Mouse (Mus musculus) CH12.LX (cell line): Measurements from ENCODE around the gene Gm609. TPM values are rescaled to one million over a fixed set of nuclear protein-coding genes. Genes with fewer than 3 reads are reported as not detected.

Experiments used
- DNase-seq: peaks from one replicate; pipeline ENCODE4 v3.0.0-alpha.2; 2013; ENCODE audit errors: extremely low read depth
- H3K27ac ChIP-seq: 2 replicates; pipeline ENCODE4 v1.5.1; 2012; ENCODE audit warnings: low read depth, mild to moderate bottlenecking, control low read depth, moderate library complexity; ENCODE audit not compliant: insufficient read depth
- H3K27me3 ChIP-seq: replicated peaks from 2 replicates; pipeline ENCODE3; 2012; ENCODE audit warnings: inconsistent platforms
- H3K36me3 ChIP-seq, 2 experiments: replicated peaks in 1 of 2; 2 replicates each; pipeline versions ENCODE3 to v1.6.1; 2012; ENCODE audit warnings: inconsistent platforms in 1 of 2, low read length in 1 of 2, mild to moderate bottlenecking in 1 of 2, mixed read lengths in 1 of 2, moderate library complexity in 1 of 2; ENCODE audit not compliant: control insufficient read depth in 1 of 2, insufficient read depth in 1 of 2
- H3K4me1 ChIP-seq, 2 experiments: 2 replicates each; pipeline ENCODE4 v1.6.1; 2012; ENCODE audit warnings: inconsistent platforms in 1 of 2, moderate library complexity in 1 of 2; ENCODE audit not compliant: insufficient read depth in 2 of 2, control insufficient read depth in 1 of 2
- H3K4me2 ChIP-seq: 2 replicates; pipeline ENCODE4 v1.6.1; 2012; ENCODE audit warnings: low read depth, mild to moderate bottlenecking, control low read depth; ENCODE audit not compliant: poor library complexity, insufficient read depth, severe bottlenecking
- H3K4me3 ChIP-seq, 3 experiments: fragments of 150-350 bp in 1 of 3; sonication (generic) in 1 of 3; replicated peaks in 1 of 3; 2 replicates each; pipeline versions ENCODE3 to v1.5.1; 2011 to 2012; ENCODE audit warnings: low read depth in 2 of 3, low read length in 2 of 3, mild to moderate bottlenecking in 2 of 3, moderate library complexity in 2 of 3, control low read depth in 1 of 3, improper control_type of control experiment in 1 of 3, inconsistent platforms in 1 of 3, mixed read lengths in 1 of 3; ENCODE audit not compliant: poor library complexity in 1 of 3
- H3K79me2 ChIP-seq: replicated peaks from 2 replicates; pipeline ENCODE4 v1.6.1; 2012; ENCODE audit warnings: mild to moderate bottlenecking, moderate library complexity; ENCODE audit not compliant: control insufficient read depth, poor library complexity, insufficient read depth, severe bottlenecking; ENCODE audit errors: extremely low read depth
- H3K9ac ChIP-seq: 2 replicates; pipeline ENCODE4 v1.6.1; 2012; ENCODE audit warnings: low read depth, mild to moderate bottlenecking, control low read depth, moderate library complexity; ENCODE audit not compliant: insufficient read depth
- H3K9me3 ChIP-seq: replicated peaks from 2 replicates; pipeline ENCODE3; 2012; ENCODE audit warnings: low read length, inconsistent platforms, mixed read lengths
- CHD1 ChIP-seq: IDR thresholded peaks from 2 replicates; pipeline ENCODE4 v1.6.1; 2012; ENCODE audit warnings: low read depth, low read length, improper control_type of control experiment, inconsistent platforms
- CHD2 ChIP-seq: IDR thresholded peaks from 2 replicates; pipeline ENCODE4 v1.6.1; 2011; ENCODE audit warnings: low read length, improper control_type of control experiment
- CTCF ChIP-seq, 2 experiments: IDR thresholded peaks in 1 of 2; conservative IDR thresholded peaks in 1 of 2; 2 replicates each; pipeline ENCODE4 v1.5.1; 2011 to 2012; ENCODE audit warnings: low read depth in 2 of 2, low read length in 2 of 2, improper control_type of control experiment in 1 of 2, inconsistent platforms in 1 of 2, mild to moderate bottlenecking in 1 of 2, moderate library complexity in 1 of 2
- E2F4 ChIP-seq: IDR thresholded peaks from 2 replicates; pipeline ENCODE4 v1.6.1; 2011; ENCODE audit warnings: low read depth, low read length, improper control_type of control experiment; ENCODE audit not compliant: insufficient replicate concordance
- ELF1 ChIP-seq: IDR thresholded peaks from 2 replicates; pipeline ENCODE4 v1.6.1; 2014; ENCODE audit warnings: low read depth, mild to moderate bottlenecking, inconsistent platforms, low read length, improper control_type of control experiment
- EP300 ChIP-seq: IDR thresholded peaks from 2 replicates; pipeline ENCODE4 v1.6.1; 2011; ENCODE audit warnings: low read length, improper control_type of control experiment
- GABPA ChIP-seq: IDR thresholded peaks from 2 replicates; pipeline ENCODE4 v1.6.1; 2012; ENCODE audit warnings: low read depth, low read length, improper control_type of control experiment, inconsistent platforms; ENCODE audit not compliant: insufficient replicate concordance
- HCFC1 ChIP-seq: IDR thresholded peaks from 2 replicates; pipeline ENCODE4 v1.6.1; 2012; ENCODE audit warnings: low read depth, mild to moderate bottlenecking, inconsistent platforms, low read length, improper control_type of control experiment
- IRF4 ChIP-seq: IDR thresholded peaks from 2 replicates; pipeline ENCODE4 v1.6.1; 2014; ENCODE audit warnings: low read depth, mild to moderate bottlenecking, inconsistent platforms, low read length, improper control_type of control experiment
- JUN ChIP-seq: IDR thresholded peaks from 2 replicates; pipeline ENCODE4 v1.6.1; 2011; ENCODE audit warnings: low read depth, mild to moderate bottlenecking, low read length, improper control_type of control experiment, moderate library complexity; ENCODE audit not compliant: insufficient read depth
- JUND ChIP-seq: conservative IDR thresholded peaks from 2 replicates; pipeline ENCODE4 v1.6.1; 2011; ENCODE audit warnings: low read depth, low read length, improper control_type of control experiment
- KAT2A ChIP-seq: IDR thresholded peaks from 2 replicates; pipeline ENCODE4 v1.6.1; 2012; ENCODE audit warnings: low read length, improper control_type of control experiment, inconsistent platforms; ENCODE audit not compliant: insufficient replicate concordance
- MAFK ChIP-seq: IDR thresholded peaks from 2 replicates; pipeline ENCODE4 v1.6.1; 2011; ENCODE audit warnings: low read length, improper control_type of control experiment; ENCODE audit not compliant: insufficient replicate concordance
- MAX ChIP-seq: IDR thresholded peaks from 2 replicates; pipeline ENCODE4 v1.6.1; 2011; ENCODE audit warnings: low read length, improper control_type of control experiment
- MAZ ChIP-seq: IDR thresholded peaks from 2 replicates; pipeline ENCODE4 v1.6.1; 2012; ENCODE audit warnings: low read depth, mild to moderate bottlenecking, inconsistent platforms, low read length, improper control_type of control experiment, moderate library complexity
- MEF2A ChIP-seq: IDR thresholded peaks from 2 replicates; pipeline ENCODE4 v1.6.1; 2014; ENCODE audit warnings: low read depth, mild to moderate bottlenecking, inconsistent platforms, low read length, improper control_type of control experiment, borderline replicate concordance
- MXI1 ChIP-seq: IDR thresholded peaks from 2 replicates; pipeline ENCODE4 v1.6.1; 2011; ENCODE audit warnings: mild to moderate bottlenecking, low read depth, low read length, improper control_type of control experiment
- MYC ChIP-seq: IDR thresholded peaks from 2 replicates; pipeline ENCODE4 v1.6.1; 2011; ENCODE audit warnings: low read depth, mild to moderate bottlenecking, improper control_type of control experiment, low read length
- NELFE ChIP-seq: IDR thresholded peaks from 2 replicates; pipeline ENCODE4 v1.6.1; 2011; ENCODE audit warnings: low read depth, low read length, improper control_type of control experiment
- NRF1 ChIP-seq: IDR thresholded peaks from 2 replicates; pipeline ENCODE4 v1.6.1; 2014; ENCODE audit warnings: low read depth, mild to moderate bottlenecking, inconsistent platforms, low read length, improper control_type of control experiment, moderate library complexity
- PAX5 ChIP-seq: IDR thresholded peaks from 2 replicates; pipeline ENCODE4 v1.6.1; 2012; ENCODE audit warnings: low read length, inconsistent platforms, mixed read lengths
- POLR2A ChIP-seq: IDR thresholded peaks from 2 replicates; pipeline ENCODE4 v1.6.1; 2011; ENCODE audit warnings: low read depth, mild to moderate bottlenecking, improper control_type of control experiment, low read length
- POLR2AphosphoS2 ChIP-seq: IDR thresholded peaks from 2 replicates; pipeline ENCODE4 v1.6.1; 2011; ENCODE audit warnings: low read depth, low read length, improper control_type of control experiment
- RAD21 ChIP-seq: IDR thresholded peaks from 2 replicates; pipeline ENCODE4 v1.6.1; 2011; ENCODE audit warnings: low read depth, mild to moderate bottlenecking, low read length, improper control_type of control experiment, moderate library complexity
- RCOR1 ChIP-seq: conservative IDR thresholded peaks from 2 replicates; pipeline ENCODE4 v1.6.1; 2012; ENCODE audit warnings: low read depth, mild to moderate bottlenecking, inconsistent platforms, low read length, improper control_type of control experiment
- TBP ChIP-seq: conservative IDR thresholded peaks from 2 replicates; pipeline ENCODE4 v1.6.1; 2011; ENCODE audit warnings: low read depth, low read length, improper control_type of control experiment
- TCF12 ChIP-seq: IDR thresholded peaks from 2 replicates; pipeline ENCODE4 v1.6.1; 2014; ENCODE audit warnings: low read depth, mild to moderate bottlenecking, inconsistent platforms, low read length, improper control_type of control experiment
- UBTF ChIP-seq: IDR thresholded peaks from 2 replicates; pipeline ENCODE4 v1.6.1; 2012; ENCODE audit warnings: low read depth, mild to moderate bottlenecking, inconsistent platforms, low read length, improper control_type of control experiment, moderate library complexity
- USF1 ChIP-seq: IDR thresholded peaks from 2 replicates; pipeline ENCODE4 v1.6.1; 2014; ENCODE audit warnings: low read depth, mild to moderate bottlenecking, inconsistent platforms, low read length, improper control_type of control experiment
- USF2 ChIP-seq: conservative IDR thresholded peaks from 2 replicates; pipeline ENCODE4 v1.6.1; 2011; ENCODE audit warnings: low read depth, low read length, improper control_type of control experiment
- ZKSCAN1 ChIP-seq: IDR thresholded peaks from 2 replicates; pipeline ENCODE4 v1.6.1; 2012; ENCODE audit warnings: low read depth, inconsistent platforms, low read length, improper control_type of control experiment, borderline replicate concordance
- ZMIZ1 ChIP-seq: IDR thresholded peaks from 2 replicates; pipeline ENCODE4 v1.6.1; 2012; ENCODE audit warnings: low read depth, mild to moderate bottlenecking, inconsistent platforms, low read length, improper control_type of control experiment
- dilution Hi-C: fragments of 300-500 bp; cut with MboI; formaldehyde crosslinking; loops from 2 replicates; pipeline ENCODE4 v1.14.3; 2020; ENCODE audit warnings: low sequenced_read_pairs; ENCODE audit not compliant: extremely low pct_unique_long_range_greater_than_20kb, extremely low pct_ligation_motif_present
- in situ Hi-C: fragments of 300-500 bp; cut with MboI; formaldehyde crosslinking; loops from 3 replicates; pipeline ENCODE4 v1.14.3; 2019; ENCODE audit warnings: low sequenced_read_pairs, low pct_ligation_motif_present, low pct_unique_long_range_greater_than_20kb, mixed read lengths
- polyA plus RNA-seq: library from polyadenylated mRNA; unstranded; fragments of >175 nt; gene quantifications from 2 replicates; pipeline ENCODE4 v1.2.1, GENCODE M21; 2012; ENCODE audit warnings: low read depth; ENCODE audit not compliant: insufficient read length
- total RNA-seq, 2 experiments: library from RNA; depleted of rRNA; stranded (reverse); fragments of 300-350 nt in 1 of 2; fragments of >200 nt in 1 of 2; gene quantifications; 2 replicates each; pipeline ENCODE4 v1.2.3; 2012 to 2014

The Gm609 gene
- total and polyA plus RNA-seq, 3 experiments = 0.04 TPM; not detected in 2

GRCm38 (mm10) chr16:45427651-45428050 is 65.1 kb downstream of the Gm609 start:
- in situ Hi-C loops = no loop called here
- no peaks in the 10 kb centered on the region for H3K79me2 ChIP-seq
- DNase-seq = no peak
- H3K4me2 ChIP-seq = no peak overlapping the region
- H3K4me3 ChIP-seq = no peak overlapping the region
- no peaks in the 10 kb centered on the region for H3K27me3 ChIP-seq
- H3K9me3 ChIP-seq = no peaks in the 10 kb centered on the region
- no peak overlapping the region for H3K27ac ChIP-seq
- no peak overlapping the region for H3K9ac ChIP-seq
- dilution Hi-C loops = no loop called here
- no peaks in the 10 kb centered on the region for H3K36me3 ChIP-seq
- peaks cover 16 to 19% of the 10 kb centered on the region in 2 experiments for H3K4me1 ChIP-seq
- TF ChIP-seq TCF12 = no peak
- TF ChIP-seq CTCF (conservative IDR thresholded peaks at IDR 0.05 in 1 of 2, IDR thresholded peaks at IDR 0.05 in 1 of 2; ENCODE audit: low read depth in 2 of 2, low read length in 2 of 2) = no peak
- no peak for TF ChIP-seq HCFC1
- TF ChIP-seq ZMIZ1 = no peak
- TF ChIP-seq ZKSCAN1 = no peak
- no peak for TF ChIP-seq RCOR1
- TF ChIP-seq ELF1 = no peak
- no peak for TF ChIP-seq RAD21

- peak; percentile 55 for DNase-seq
- dilution Hi-C loops (no loop called here), in situ Hi-C loops (loop anchor here (10.0 kb wide), 1 partner anchor 219 kb away; no protein-coding TSS in a partner anchor)
- Histone ChIP-seq H3K36me3 (no peaks in the 10 kb centered on the region), H3K27ac (no peak overlapping the region), H3K27me3 (no peaks in the 10 kb centered on the region), H3K9me3 (no peaks in the 10 kb centered on the region), H3K4me2 (no peak overlapping the region), H3K4me3 (no peak overlapping the region), H3K4me1 (peaks cover 0 to 6% of the 10 kb centered on the region in 2 experiments; a peak in 1 of 4 replicates), H3K9ac (no peak overlapping the region), H3K79me2 (no peaks in the 10 kb centered on the region)
- TF ChIP-seq CHD1 (no peak), KAT2A (no peak), USF1 (no peak), PAX5 (no peak), JUN (no peak), USF2 (no peak), NELFE (no peak), HCFC1 (no peak), GABPA (no peak), EP300 (no peak), MEF2A (no peak), MAX (peak; percentile 43; the same call in 1 of the 2 replicates), CTCF (conservative IDR thresholded peaks at IDR 0.05 in 1 of 2, IDR thresholded peaks at IDR 0.05 in 1 of 2; ENCODE audit: low read depth in 2 of 2, low read length in 2 of 2) (peak; percentile 13 to 88; a peak in 3 of 4 replicates), E2F4 (no peak), MXI1 (no peak), MYC (peak; percentile 97), NRF1 (no peak), UBTF (no peak), JUND (0 out of 2 replicates have a peak, but pooled peaks have one; percentile 19), RCOR1 (no peak), POLR2AphosphoS2 (no peak), IRF4 (0 out of 2 replicates have a peak, but pooled peaks have one; percentile 21), TCF12 (no peak), ZMIZ1 (no peak), MAZ (0 out of 2 replicates have a peak, but pooled peaks have one; percentile 24), TBP (no peak), CHD2 (no peak), MAFK (no peak), ZKSCAN1 (no peak), POLR2A (no peak)
These were observed 79.3 kb downstream of the Gm609 start for GRCm38 (mm10) chr16:45413497-45413896.
